Mouse (Mus musculus) hindbrain, embryonic 16.5 days (tissue): ENCODE results near the gene Cerk. TPM values are rescaled to one million over a fixed set of nuclear protein-coding genes. Genes with fewer than 3 reads are reported as not detected.

ENCODE experiments used
- ATAC-seq: fragments of 200-750 bp; cut with Nextera tagmentation; 2 replicates; pipeline ENCODE4 v1.8.0; 2017; ENCODE audit warnings: moderate TSS enrichment, moderate library complexity
- H3K27ac ChIP-seq: fragments of 300-500 bp; sonication (generic); 2 replicates; pipeline ENCODE4 v1.5.1; 2014; ENCODE audit warnings: low read depth, mild to moderate bottlenecking, control low read depth, low read length, moderate library complexity
- H3K27me3 ChIP-seq: fragments of 300-500 bp; sonication (generic); replicated peaks from 2 replicates; pipeline ENCODE4 v1.6.1; 2014; ENCODE audit warnings: low read length; ENCODE audit not compliant: control insufficient read depth, insufficient read depth
- H3K36me3 ChIP-seq: fragments of 300-500 bp; sonication (generic); 2 replicates; pipeline ENCODE4 v1.6.1; 2014; ENCODE audit warnings: mild to moderate bottlenecking, low read length, moderate library complexity, mixed read lengths; ENCODE audit not compliant: control insufficient read depth, insufficient read depth
- H3K4me1 ChIP-seq: fragments of 300-500 bp; sonication (generic); 2 replicates; pipeline ENCODE4 v1.6.1; 2014; ENCODE audit warnings: low read depth, low read length; ENCODE audit not compliant: control insufficient read depth, insufficient read depth
- H3K4me2 ChIP-seq: fragments of 300-500 bp; sonication (generic); 2 replicates; pipeline ENCODE4 v1.6.1; 2014; ENCODE audit warnings: mild to moderate bottlenecking, low read length, control low read depth, moderate library complexity
- H3K4me3 ChIP-seq: fragments of 300-500 bp; sonication (generic); 2 replicates; pipeline ENCODE4 v1.5.1; 2014; ENCODE audit warnings: mild to moderate bottlenecking, low read length, control low read depth, moderate library complexity
- H3K9ac ChIP-seq: fragments of 300-500 bp; sonication (generic); 2 replicates; pipeline ENCODE4 v1.6.1; 2014; ENCODE audit warnings: low read depth, mild to moderate bottlenecking, control low read depth, low read length, moderate library complexity
- H3K9me3 ChIP-seq: fragments of 300-500 bp; sonication (generic); 2 replicates; pipeline ENCODE4 v1.6.1; 2014; ENCODE audit warnings: mild to moderate bottlenecking, low read length, moderate library complexity; ENCODE audit not compliant: control insufficient read depth
- WGBS: fragments of 180-500 bp; shearing (Covaris S2); extraction: QIAGEN DNeasy Blood & Tissue Kit; methylation state at CpG from one replicate; pipeline ENCODE4 v1.1.7; 2014; 5-methylcytosine and 5-hydroxymethylcytosine counted together
- polyA plus RNA-seq: library from polyadenylated mRNA; unstranded; fragments of >200 nt; fragmentation: Nextera tagmentation; extraction: Ambion mirVana; gene quantifications from 2 replicates; pipeline ENCODE4 v1.2.1, GENCODE M21; 2015

The Cerk gene
- polyA plus RNA-seq, 1 experiment from 2014 or later: 25.3 TPM

DNA sequence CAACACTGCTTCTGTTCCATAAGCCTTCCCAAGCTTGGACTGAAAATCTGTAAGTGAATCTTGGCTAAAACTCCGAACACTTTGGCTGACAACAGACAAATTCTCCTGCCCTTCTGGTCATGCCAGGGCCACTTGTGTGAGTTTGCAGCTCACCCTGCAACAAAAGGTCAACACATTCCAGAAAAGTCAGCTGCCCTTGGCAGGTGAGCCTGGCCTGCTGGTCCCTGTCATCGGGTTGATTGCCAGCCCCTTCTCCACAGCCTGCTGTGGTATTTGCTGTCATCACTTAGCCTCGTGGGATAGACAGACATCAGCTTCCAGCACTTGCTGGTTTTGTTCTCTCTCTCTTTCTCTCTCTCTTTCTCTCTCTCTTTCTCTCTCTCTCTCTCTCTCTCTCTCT is 13.8 kb downstream of the Cerk start:
- ATAC-seq: no peak
- Histone ChIP-seq H3K36me3 (no peaks in the 10 kb centered on the region), H3K27ac (no peak overlapping the region), H3K9ac (no peak overlapping the region), H3K27me3 (no peaks in the 10 kb centered on the region), H3K4me1 (peaks cover 10% of the 10 kb centered on the region; the same call in 1 of the 2 replicates), H3K9me3 (no peaks in the 10 kb centered on the region), H3K4me2 (no peak overlapping the region), H3K4me3 (no peak overlapping the region)
- WGBS: 57% methylated on average over 3 of the region's 3 CpGs

DNA sequence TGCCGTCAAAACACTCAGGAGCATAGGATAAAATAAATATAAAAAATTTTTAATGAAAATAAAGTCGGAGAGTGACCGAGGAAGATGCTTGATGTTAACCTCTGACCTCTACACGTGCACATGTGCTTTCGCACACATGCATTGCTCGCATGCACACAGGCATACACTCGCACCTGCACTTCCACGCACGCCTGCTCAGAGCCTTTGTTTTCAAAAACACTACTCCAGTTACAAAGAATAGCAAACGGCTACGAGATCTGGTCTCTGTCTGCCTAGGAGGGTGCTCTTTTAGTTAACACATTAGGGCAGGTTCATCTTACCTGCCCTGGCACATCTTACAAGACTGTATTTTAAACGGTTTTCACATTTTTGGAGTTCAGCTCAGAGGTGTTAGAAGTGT is 14.6 kb downstream of the Cerk start:
- H3K9me3 ChIP-seq: no peaks in the 10 kb centered on the region
- H3K4me1 ChIP-seq: peaks cover 10% of the 10 kb centered on the region; the same call in 1 of the 2 replicates
- no peak overlapping the region for H3K4me3 ChIP-seq
- no peak overlapping the region for H3K27ac ChIP-seq
- H3K27me3 ChIP-seq: no peaks in the 10 kb centered on the region
- 85% methylated on average over 12 of the region's 12 CpGs for WGBS
- no peak for ATAC-seq
- H3K4me2 ChIP-seq: no peak overlapping the region
- H3K9ac ChIP-seq: no peak overlapping the region
- H3K36me3 ChIP-seq: no peaks in the 10 kb centered on the region

DNA sequence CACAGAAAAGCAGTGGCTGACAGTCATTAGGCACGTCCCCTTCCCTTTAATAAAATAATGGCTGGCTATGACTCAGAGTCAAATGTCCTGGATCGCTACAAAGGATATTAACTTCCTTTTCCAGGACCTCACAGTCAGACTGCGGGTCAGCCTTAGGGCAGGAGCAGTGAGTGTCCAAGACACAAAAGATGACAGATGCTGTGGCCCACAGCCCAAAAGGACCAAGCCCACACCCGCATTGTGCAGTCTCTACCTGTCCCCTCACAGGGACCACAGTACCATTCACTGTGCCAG is 16.2 kb downstream of the Cerk start:
- no peak overlapping the region for H3K4me3 ChIP-seq
- WGBS: 73% methylated on average over 4 of the region's 4 CpGs
- H3K27me3 ChIP-seq: no peaks in the 10 kb centered on the region
- H3K27ac ChIP-seq: no peak overlapping the region
- H3K9me3 ChIP-seq: no peaks in the 10 kb centered on the region
- no peaks in the 10 kb centered on the region for H3K36me3 ChIP-seq
- H3K4me1 ChIP-seq: peaks cover 10% of the 10 kb centered on the region; the same call in 1 of the 2 replicates
- no peak overlapping the region for H3K4me2 ChIP-seq
- H3K9ac ChIP-seq: no peak overlapping the region
- no peak for ATAC-seq

DNA sequence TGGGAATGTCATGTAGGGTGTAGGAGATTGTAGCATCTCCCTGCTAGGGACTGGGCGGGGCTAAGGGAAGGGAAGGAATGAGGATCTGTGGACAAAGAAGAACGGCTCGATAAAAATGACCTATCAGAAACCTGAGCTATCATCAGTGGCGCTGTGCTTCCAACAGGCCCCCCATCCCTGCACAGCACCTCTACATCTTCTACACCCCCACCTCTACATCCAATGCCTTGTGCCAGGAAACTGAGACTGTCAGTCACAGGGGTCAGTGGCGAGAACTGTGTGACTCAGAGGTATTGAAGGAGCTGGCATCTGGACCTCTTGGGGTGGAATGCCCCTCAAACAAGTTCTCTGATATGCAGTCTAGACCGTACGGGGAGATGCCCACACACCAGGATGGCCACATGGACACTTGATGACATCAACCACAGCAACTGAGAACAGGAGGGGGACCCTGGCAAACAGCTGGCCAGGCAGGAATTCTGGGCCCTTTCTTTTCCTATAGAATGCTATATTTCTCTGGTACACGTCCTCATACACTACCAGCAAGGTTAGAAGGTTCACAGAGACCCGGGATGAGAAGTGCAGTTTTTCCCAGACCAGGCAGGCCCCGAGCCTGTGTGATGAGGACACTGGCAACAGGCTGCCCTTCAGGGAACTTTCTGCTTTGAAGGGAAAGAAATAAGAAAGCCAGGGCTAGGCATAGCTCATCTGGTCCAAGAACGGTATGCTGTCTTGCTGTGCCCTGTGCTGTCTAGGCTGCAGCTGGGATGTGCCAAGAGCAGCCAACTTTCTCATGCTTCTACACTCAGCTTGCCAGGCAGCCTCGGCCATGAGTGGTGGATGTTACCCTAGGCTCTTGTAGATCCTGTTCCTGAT is 16.8 kb downstream of the Cerk start:
- 80% methylated on average over 12 of the region's 12 CpGs for WGBS
- Histone ChIP-seq H3K36me3 (0 out of 2 replicates have a peak, but pooled peaks cover 2% of the 10 kb centered on the region), H3K4me1 (peaks cover 10% of the 10 kb centered on the region; the same call in 1 of the 2 replicates), H3K9ac (no peak overlapping the region), H3K4me3 (no peak overlapping the region), H3K4me2 (no peak overlapping the region), H3K27me3 (no peaks in the 10 kb centered on the region), H3K9me3 (no peaks in the 10 kb centered on the region), H3K27ac (no peak overlapping the region)
- ATAC-seq: no peak

DNA sequence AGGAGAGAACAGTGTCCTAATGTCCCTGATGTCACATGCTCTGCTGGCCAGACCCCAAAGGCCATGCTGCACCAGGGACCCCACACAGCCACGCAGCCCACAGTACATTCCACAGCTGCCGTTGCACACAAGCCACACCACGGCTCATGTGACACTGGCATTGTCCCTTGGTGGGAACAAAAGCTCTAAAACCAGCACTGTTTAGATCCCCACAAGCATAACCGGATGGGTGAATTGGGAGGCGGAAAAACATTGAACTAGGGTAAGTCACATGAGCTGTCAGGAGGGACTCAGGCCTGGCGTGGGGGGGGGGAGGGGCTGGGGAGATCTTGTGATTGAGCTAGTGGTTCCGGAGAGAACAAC is 17.5 kb downstream of the Cerk start:
- Histone ChIP-seq H3K9ac (no peak overlapping the region), H3K4me1 (peaks cover 3% of the 10 kb centered on the region; the same call in 1 of the 2 replicates), H3K36me3 (0 out of 2 replicates have a peak, but pooled peaks cover 2% of the 10 kb centered on the region), H3K4me2 (no peak overlapping the region), H3K27me3 (no peaks in the 10 kb centered on the region), H3K4me3 (no peak overlapping the region), H3K27ac (no peak overlapping the region), H3K9me3 (no peaks in the 10 kb centered on the region)
- ATAC-seq: 0 out of 2 replicates have a peak, but pooled peaks have one; percentile 21
- 20% methylated on average over 7 of the region's 7 CpGs for WGBS

DNA sequence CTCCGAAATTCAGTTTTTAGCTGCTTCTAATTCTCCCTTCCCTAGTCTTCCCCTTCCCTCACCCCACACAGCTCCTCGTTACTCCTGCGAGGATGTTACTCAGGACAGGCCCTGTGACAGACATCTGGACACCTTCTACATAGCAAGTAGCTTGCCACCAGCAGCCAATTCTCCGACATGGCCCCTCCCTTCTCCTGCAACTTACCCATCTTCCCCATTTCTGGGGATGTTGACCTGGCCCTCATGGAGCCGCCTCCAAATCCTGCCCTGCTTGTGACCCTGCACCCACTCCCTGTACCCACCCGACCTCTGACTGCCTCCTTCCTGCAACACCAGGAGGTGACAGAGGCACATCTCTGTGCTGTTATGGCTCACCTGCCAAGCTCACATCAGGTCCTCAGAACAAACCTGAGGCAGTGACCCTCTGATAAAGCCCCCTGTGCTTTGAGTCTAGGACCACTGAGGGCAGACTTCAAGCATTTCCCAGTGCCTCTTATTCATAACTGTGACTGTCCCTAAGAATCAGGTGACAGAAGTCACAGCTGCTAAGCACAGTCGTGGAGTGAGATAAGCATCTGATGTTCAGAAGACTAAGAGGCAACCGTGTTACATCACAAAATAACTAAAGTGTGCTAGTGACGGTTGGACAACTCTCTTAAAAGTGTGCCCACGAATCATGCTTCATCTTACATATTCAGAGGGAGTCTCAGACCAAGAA is 18.0 kb downstream of the Cerk start:
- peaks cover 2% of the 10 kb centered on the region; the same call in 1 of the 2 replicates for H3K4me1 ChIP-seq
- H3K27me3 ChIP-seq: no peaks in the 10 kb centered on the region
- no peak for ATAC-seq
- H3K9me3 ChIP-seq: no peaks in the 10 kb centered on the region
- H3K27ac ChIP-seq: no peak overlapping the region
- H3K9ac ChIP-seq: no peak overlapping the region
- H3K4me3 ChIP-seq: no peak overlapping the region
- H3K36me3 ChIP-seq: 0 out of 2 replicates have a peak, but pooled peaks cover 2% of the 10 kb centered on the region
- WGBS: 72% methylated on average over 10 of the region's 10 CpGs
- H3K4me2 ChIP-seq: no peak overlapping the region

DNA sequence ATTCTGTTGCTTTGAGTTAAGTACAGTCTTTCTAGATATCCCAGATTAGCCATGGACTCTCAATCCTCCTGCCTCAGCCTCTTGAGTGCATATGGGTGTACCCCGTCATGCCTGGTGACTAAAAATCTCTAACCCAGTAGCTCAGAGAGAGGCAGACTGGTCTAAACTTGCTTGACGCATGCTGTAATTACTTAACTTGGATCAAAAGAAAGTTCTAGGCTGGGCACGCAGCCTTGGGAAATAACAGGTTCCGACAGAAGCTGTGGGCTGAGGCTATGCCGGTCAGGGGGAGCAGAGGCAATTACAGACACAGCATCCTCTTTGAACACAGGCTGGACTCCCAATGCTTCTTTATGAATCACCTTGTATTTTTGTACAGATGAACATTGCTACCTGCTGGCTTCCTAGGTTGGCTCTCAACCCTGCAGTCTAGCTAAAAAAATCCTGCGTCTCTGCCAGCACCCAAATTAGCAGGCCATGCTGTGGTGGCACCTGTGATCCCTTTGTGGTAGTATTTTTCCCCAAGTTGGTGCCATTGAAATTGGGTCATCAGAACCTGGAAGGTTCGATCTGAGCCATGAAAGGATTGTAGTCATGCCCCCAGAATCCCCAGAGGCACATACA is 18.8 kb downstream of the Cerk start:
- H3K9me3 ChIP-seq: no peaks in the 10 kb centered on the region
- no peak overlapping the region for H3K9ac ChIP-seq
- H3K36me3 ChIP-seq: 0 out of 2 replicates have a peak, but pooled peaks cover 2% of the 10 kb centered on the region
- ATAC-seq: no peak
- no peak overlapping the region for H3K27ac ChIP-seq
- H3K27me3 ChIP-seq: no peaks in the 10 kb centered on the region
- H3K4me2 ChIP-seq: no peak overlapping the region
- peaks cover 2% of the 10 kb centered on the region; the same call in 1 of the 2 replicates for H3K4me1 ChIP-seq
- WGBS: 91% methylated on average over 7 of the region's 7 CpGs
- H3K4me3 ChIP-seq: no peak overlapping the region

DNA sequence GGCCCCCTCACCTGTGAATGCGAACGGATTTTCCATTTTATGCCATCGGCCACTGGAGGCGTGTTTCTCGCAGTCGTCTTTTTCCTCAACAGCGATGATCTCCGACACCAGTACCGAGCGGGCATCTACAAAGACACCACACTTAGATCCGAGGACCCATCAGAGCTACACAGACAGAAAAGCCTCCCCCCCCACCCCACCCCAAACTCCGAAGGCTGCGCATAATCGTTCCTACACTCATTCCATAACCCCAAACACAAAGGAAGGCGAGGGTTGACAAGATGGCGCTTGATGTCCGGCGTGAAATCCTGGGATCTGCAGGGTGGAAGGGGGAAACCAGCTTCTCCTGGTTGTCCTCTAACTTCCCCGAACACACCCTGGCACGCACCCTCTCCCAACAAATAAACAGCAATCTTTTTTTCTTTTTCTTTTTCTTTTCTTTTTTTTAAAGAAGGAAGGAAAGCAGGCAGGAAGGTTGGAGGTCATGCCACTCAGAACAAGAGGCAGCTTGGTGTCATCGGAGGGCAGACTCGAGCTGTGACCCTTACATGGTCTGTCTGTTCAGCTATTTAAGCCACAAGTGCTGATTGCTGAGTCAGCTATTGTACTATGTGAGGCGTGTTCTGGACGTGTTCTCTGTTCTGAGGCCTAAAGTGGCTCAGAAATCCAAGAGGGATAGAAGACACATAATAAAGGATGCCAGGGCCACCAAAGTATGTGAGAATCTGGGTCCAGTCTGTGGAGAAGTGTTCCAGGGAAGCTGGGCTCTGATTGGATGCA is 19.9 kb downstream of the Cerk start:
- Histone ChIP-seq H3K36me3 (peaks cover 2% of the 10 kb centered on the region; the same call in 1 of the 2 replicates), H3K27me3 (no peaks in the 10 kb centered on the region), H3K9me3 (no peaks in the 10 kb centered on the region), H3K4me2 (no peak overlapping the region), H3K27ac (no peak overlapping the region), H3K4me1 (peaks cover 2% of the 10 kb centered on the region; the same call in 1 of the 2 replicates), H3K4me3 (no peak overlapping the region), H3K9ac (no peak overlapping the region)
- no peak for ATAC-seq
- 92% methylated on average over 24 of the region's 24 CpGs for WGBS
